Mouse (Mus musculus) erythroblast, embryonic 14.5 days (primary cell): ENCODE measurements around the gene Cd151. TPM values are rescaled to one million over a fixed set of nuclear protein-coding genes. Genes with fewer than 3 reads are reported as not detected.
A peak's percentile ranks its signal among the peaks of the same experiment; 100 is the strongest.

Experiments used
- H3K27me3 ChIP-seq: 2 replicates; pipeline ENCODE4 v1.6.1; 2012; ENCODE audit warnings: inconsistent platforms; ENCODE audit not compliant: control insufficient read depth
- H3K36me3 ChIP-seq: 2 replicates; pipeline ENCODE4 v1.6.1; 2012; ENCODE audit warnings: mild to moderate bottlenecking, inconsistent platforms; ENCODE audit not compliant: control insufficient read depth
- H3K4me1 ChIP-seq: 2 replicates; pipeline ENCODE4 v1.6.1; 2012; ENCODE audit warnings: inconsistent platforms; ENCODE audit not compliant: control insufficient read depth
- H3K4me3 ChIP-seq: replicated peaks from 2 replicates; pipeline ENCODE3; 2012; ENCODE audit warnings: moderate library complexity, mild to moderate bottlenecking, inconsistent platforms
- H3K9me3 ChIP-seq: 2 replicates; pipeline ENCODE4 v1.6.1; 2012; ENCODE audit warnings: low read length, inconsistent platforms, mixed read lengths; ENCODE audit not compliant: control insufficient read depth
- GATA1 ChIP-seq: IDR thresholded peaks from 2 replicates; pipeline ENCODE4 v1.6.1; 2012; ENCODE audit warnings: low read length, inconsistent platforms, mixed read lengths
- TAL1 ChIP-seq: IDR thresholded peaks from 3 replicates; pipeline ENCODE4 v1.6.1; 2012; ENCODE audit warnings: low read length, inconsistent platforms, mixed read lengths
- polyA plus RNA-seq: library from polyadenylated mRNA; stranded (reverse); fragments of >175 nt; gene quantifications from 2 replicates; pipeline ENCODE4 v1.2.3, GENCODE M21; 2012

Gene Cd151
- polyA plus RNA-seq, 1 experiment: 1.1 TPM

DNA sequence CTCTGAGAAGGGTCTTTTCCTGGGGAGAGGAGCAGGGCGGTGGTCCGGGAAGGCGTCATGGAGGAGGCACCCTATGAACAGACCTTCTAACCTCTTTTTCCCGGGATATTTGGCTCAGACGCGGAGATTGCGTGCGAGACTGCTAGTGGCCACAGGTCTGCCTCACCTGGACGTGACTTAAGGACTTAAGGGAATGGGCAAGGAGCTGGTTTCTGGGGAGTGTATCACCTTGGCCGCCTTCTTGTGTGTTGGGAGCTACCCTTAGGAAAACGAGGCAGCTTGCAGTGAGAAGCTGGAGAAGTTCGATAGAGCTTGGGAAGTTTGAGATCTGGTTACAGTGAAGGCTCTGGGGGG, 8.6 kb downstream of the Cd151 start:
- Histone ChIP-seq H3K9me3 (no peaks in the 10 kb centered on the region), H3K4me1 (peaks cover 67% of the 10 kb centered on the region), H3K27me3 (peaks cover 4% of the 10 kb centered on the region), H3K4me3 (peak overlapping the region; percentile 95), H3K36me3 (peaks cover 27% of the 10 kb centered on the region)
- TF ChIP-seq GATA1 (no peak), TAL1 (no peak)

- Histone ChIP-seq H3K4me1 (peaks cover 72% of the 10 kb centered on the region), H3K9me3 (no peaks in the 10 kb centered on the region), H3K27me3 (peaks cover 10% of the 10 kb centered on the region), H3K4me3 (peak overlapping the region; percentile 95), H3K36me3 (peaks cover 21% of the 10 kb centered on the region)
- TF ChIP-seq TAL1: no peak
- TF ChIP-seq GATA1: no peak
Observed at GRCm38 (mm10) chr7:141476226-141476980, 9.2 kb downstream of the Cd151 start.

DNA sequence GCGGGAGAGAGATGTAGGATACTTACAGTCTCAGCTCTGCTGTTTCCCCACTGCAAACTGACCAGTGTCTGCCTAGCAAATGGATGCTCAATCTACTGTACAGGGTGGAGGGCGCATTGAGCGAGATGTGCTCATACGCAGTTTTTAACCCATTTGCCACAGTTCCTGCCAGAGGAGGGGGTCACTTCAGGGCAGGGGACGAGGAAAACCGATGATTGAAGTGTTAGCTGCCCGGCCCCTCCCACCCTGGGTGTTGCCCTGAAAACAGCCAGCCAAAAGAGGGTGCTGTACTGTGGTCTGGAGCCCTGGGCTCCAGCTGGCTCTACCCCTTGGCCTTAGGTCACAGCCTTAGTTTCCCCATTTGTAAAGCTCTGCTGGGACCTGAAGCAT, 9.8 kb downstream of the Cd151 start:
- H3K27me3 ChIP-seq: peaks cover 16% of the 10 kb centered on the region
- peaks cover 17% of the 10 kb centered on the region for H3K36me3 ChIP-seq
- H3K4me1 ChIP-seq: peaks cover 76% of the 10 kb centered on the region
- peak overlapping the region; percentile 95 for H3K4me3 ChIP-seq
- TF ChIP-seq GATA1 (no peak), TAL1 (no peak)
- no peaks in the 10 kb centered on the region; the same call in 1 of the 2 replicates for H3K9me3 ChIP-seq

GRCm38 (mm10) chr7:141477578-141478269, 10.5 kb downstream of the Cd151 start:
- peaks cover 9% of the 10 kb centered on the region for H3K36me3 ChIP-seq
- no peak for TF ChIP-seq GATA1
- no peak for TF ChIP-seq TAL1
- H3K27me3 ChIP-seq: peaks cover 23% of the 10 kb centered on the region
- no peaks in the 10 kb centered on the region; the same call in 1 of the 2 replicates for H3K9me3 ChIP-seq
- no peak overlapping the region for H3K4me3 ChIP-seq
- peaks cover 78% of the 10 kb centered on the region for H3K4me1 ChIP-seq

DNA sequence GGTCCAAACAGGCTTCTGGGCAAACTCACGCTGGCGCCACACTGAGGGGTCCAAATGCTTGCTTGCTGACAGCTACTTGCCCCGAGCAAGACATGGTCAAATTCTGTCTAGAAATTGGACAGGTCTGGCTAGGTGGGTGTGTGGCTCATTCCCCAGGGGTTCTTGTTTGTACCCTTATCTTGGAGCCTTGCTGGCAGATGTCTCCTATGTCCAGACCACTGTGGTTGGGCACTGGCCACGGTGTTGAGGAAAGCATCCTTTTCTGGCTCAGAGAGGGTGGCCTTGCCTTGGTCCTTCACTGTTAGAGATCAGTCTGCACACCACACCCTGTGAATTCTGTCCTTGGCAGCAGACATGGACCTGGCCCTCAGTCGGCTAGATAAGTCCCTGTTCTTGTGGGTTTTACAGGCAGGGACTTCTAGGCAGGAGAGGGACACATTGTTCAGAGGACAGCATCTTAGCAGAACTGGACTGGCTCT, 11.1 kb downstream of the Cd151 start:
- H3K4me3 ChIP-seq: no peak overlapping the region
- peaks cover 29% of the 10 kb centered on the region for H3K27me3 ChIP-seq
- TF ChIP-seq TAL1 (no peak), GATA1 (no peak)
- peaks cover 75% of the 10 kb centered on the region for H3K4me1 ChIP-seq
- H3K36me3 ChIP-seq: peaks cover 4% of the 10 kb centered on the region
- H3K9me3 ChIP-seq: no peaks in the 10 kb centered on the region; the same call in 1 of the 2 replicates

- H3K36me3 ChIP-seq: peaks cover 13% of the 10 kb centered on the region
- peaks cover 38% of the 10 kb centered on the region for H3K27me3 ChIP-seq
- TF ChIP-seq TAL1 (no peak), GATA1 (no peak)
- H3K9me3 ChIP-seq: no peaks in the 10 kb centered on the region; the same call in 1 of the 2 replicates
- peaks cover 52% of the 10 kb centered on the region for H3K4me1 ChIP-seq
- H3K4me3 ChIP-seq: no peak overlapping the region
Observed at GRCm38 (mm10) chr7:141480842-141481497, 13.8 kb downstream of the Cd151 start.

DNA sequence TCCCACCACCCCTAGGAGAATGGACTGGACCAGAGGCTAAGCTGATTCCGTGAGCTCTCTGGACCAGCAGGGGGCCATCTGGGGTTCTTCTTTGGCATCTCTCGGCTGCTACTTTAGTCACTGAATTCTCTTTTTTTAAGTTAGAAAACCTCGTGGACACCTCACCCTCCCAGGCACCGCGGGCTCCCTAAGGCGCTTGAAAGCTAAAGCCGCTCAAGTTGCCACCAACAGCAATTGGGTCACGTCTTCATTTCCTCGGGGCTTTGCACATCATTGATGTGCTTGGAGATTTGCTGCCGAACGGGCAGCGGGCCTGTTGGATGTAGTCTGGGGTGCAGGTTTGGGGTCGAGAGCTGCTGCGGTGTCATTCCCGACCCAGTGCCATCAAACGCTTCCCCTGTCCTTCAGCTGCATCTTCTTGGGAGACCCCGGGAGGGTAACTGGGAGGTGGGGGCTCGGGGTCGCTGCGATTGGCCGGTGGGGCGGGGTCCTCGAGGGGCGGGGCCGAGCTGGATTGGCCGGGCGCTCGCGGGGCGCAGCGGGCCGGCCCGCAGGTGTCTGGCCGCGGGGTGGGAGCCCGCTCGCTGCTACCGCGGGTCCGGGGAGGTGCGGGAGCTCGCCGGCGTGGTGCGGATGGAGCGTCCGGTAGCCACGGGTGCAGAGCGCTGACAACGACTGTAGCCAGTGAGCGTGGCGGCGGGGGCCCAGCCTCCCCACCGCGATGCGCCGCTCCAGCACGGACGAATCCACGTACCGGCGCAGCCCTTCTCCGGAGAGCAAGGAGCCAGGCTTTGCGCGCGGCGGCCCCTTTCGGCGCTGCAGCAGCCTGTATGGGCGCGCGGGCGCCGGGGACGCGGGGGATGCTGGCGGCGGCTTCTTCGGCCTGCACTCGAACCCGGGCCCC, 14.6 kb downstream of the Cd151 start:
- Histone ChIP-seq H3K4me3 (peak overlapping the region; percentile 54), H3K9me3 (no peaks in the 10 kb centered on the region; the same call in 1 of the 2 replicates), H3K36me3 (peaks cover 19% of the 10 kb centered on the region), H3K27me3 (peaks cover 38% of the 10 kb centered on the region), H3K4me1 (peaks cover 45% of the 10 kb centered on the region)
- TF ChIP-seq TAL1: no peak
- no peak for TF ChIP-seq GATA1

DNA sequence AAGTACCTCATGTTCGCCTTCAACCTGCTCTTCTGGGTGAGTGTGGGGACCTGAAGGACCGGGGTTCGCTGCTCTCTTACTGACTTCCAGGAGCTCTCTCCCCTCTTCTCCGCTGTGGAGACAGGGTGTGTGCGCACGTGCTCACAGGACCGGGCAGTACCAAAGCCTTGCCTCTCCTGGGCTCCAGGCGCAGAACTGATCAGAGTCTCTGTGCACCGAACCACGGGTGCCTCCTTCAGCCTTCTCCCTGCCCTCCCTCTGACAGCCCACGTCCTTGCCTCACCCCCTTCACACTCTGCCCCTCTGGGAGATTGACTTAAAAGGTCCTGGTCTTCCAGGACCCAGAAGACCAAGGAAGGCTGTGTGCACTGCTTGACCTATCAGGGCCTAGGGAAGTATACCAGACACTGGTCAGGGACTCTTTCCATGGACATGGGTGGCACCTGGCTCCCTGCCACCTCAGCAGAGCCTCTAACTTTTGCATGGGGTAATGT, 15.4 kb downstream of the Cd151 start:
- peaks cover 38% of the 10 kb centered on the region for H3K27me3 ChIP-seq
- H3K4me1 ChIP-seq: peaks cover 42% of the 10 kb centered on the region
- no peaks in the 10 kb centered on the region; the same call in 1 of the 2 replicates for H3K9me3 ChIP-seq
- no peak for TF ChIP-seq GATA1
- TF ChIP-seq TAL1: no peak
- peaks cover 24% of the 10 kb centered on the region for H3K36me3 ChIP-seq
- peak overlapping the region; percentile 54 for H3K4me3 ChIP-seq
